Mouse (Mus musculus): ENCODE results near the gene Rab17. TPM values are rescaled to one million over a fixed set of nuclear protein-coding genes. Genes with fewer than 3 reads are reported as not detected.

The Rab17 gene
- polyA plus RNA-seq, 1 experiment from 2014 or later = 35.2 TPM

- Histone ChIP-seq H3K36me3 (no peaks in the 10 kb centered on the region), H3K4me2 (replicated peaks) (no peak overlapping the region), H3K9ac (no peak overlapping the region), H3K4me3 (replicated peaks) (no peak overlapping the region), H3K4me1 (replicated peaks) (no peaks in the 10 kb centered on the region), H3K27me3 (replicated peaks) (no peaks in the 10 kb centered on the region), H3K27ac (no peak overlapping the region), H3K9me3 (no peaks in the 10 kb centered on the region)
- 65% methylated on average over 11 of the region's 11 CpGs for WGBS
- ATAC-seq = no peak
Measured at GRCm38 (mm10) chr1:90953688-90954087, 15.8 kb downstream of the Rab17 start.

DNA sequence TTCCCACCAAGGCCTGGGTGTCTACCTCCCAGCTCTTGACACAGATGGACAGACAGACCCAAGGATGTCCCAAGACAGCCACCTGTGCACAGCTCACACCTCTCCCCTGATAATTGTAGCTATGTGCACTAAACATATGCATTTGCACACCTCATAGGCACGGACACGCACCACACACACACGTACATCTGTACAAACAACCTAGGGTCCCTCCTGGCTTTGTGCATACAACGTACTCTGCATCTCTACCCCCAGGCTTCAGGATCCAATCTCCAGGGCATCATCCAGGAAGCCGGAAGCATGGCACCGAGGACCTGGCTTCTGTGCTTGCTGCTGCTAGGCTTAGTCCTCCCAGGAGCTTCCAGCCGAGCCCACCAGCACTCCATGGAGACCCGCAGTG is 16.7 kb downstream of the Rab17 start, which contains the start of gene Prlh:
Gene Prlh (plus strand): TSS at position 301 of the 400 bp plus-strand sequence.
- no peak within 1 kb of the TSS for H3K4me3 ChIP-seq (replicated peaks)
- no peak within 1 kb of the TSS for H3K4me2 ChIP-seq (replicated peaks)
- ATAC-seq = no peak
- H3K4me1 ChIP-seq (replicated peaks) = no peaks in the 10 kb centered on the region
- no peak within 1 kb of the TSS for H3K9ac ChIP-seq
- no peaks in the 10 kb centered on the region for H3K27me3 ChIP-seq (replicated peaks)
- 83% methylated on average over 8 of the region's 8 CpGs for WGBS
- H3K27ac ChIP-seq = no peak within 1 kb of the TSS
- H3K36me3 ChIP-seq = no peaks in the 10 kb centered on the region
- no peaks in the 10 kb centered on the region for H3K9me3 ChIP-seq

- H3K9ac ChIP-seq = no peak overlapping the region
- H3K36me3 ChIP-seq = no peaks in the 10 kb centered on the region
- 82% methylated on average over 7 of the region's 7 CpGs for WGBS
- no peak overlapping the region for H3K4me2 ChIP-seq (replicated peaks)
- H3K4me1 ChIP-seq (replicated peaks) = no peaks in the 10 kb centered on the region
- no peak overlapping the region for H3K27ac ChIP-seq
- H3K4me3 ChIP-seq (replicated peaks) = no peak overlapping the region
- H3K27me3 ChIP-seq (replicated peaks) = no peaks in the 10 kb centered on the region
- no peaks in the 10 kb centered on the region for H3K9me3 ChIP-seq
- ATAC-seq = no peak
Measured at GRCm38 (mm10) chr1:90951670-90952069, 17.8 kb downstream of the Rab17 start.

- no peaks in the 10 kb centered on the region for H3K36me3 ChIP-seq
- H3K9me3 ChIP-seq = no peaks in the 10 kb centered on the region
- H3K9ac ChIP-seq = no peak overlapping the region
- no peak overlapping the region for H3K4me2 ChIP-seq (replicated peaks)
- no peak overlapping the region for H3K27ac ChIP-seq
- H3K27me3 ChIP-seq (replicated peaks) = no peaks in the 10 kb centered on the region
- no peak overlapping the region for H3K4me3 ChIP-seq (replicated peaks)
- WGBS = 52% methylated on average over 9 of the region's 9 CpGs
- no peaks in the 10 kb centered on the region for H3K4me1 ChIP-seq (replicated peaks)
- no peak for ATAC-seq
Measured at GRCm38 (mm10) chr1:90949309-90949708, 20.2 kb downstream of the Rab17 start.

GRCm38 (mm10) chr1:90947252-90947651 is 22.2 kb downstream of the Rab17 start:
- no peaks in the 10 kb centered on the region for H3K9me3 ChIP-seq
- H3K4me2 ChIP-seq (replicated peaks) = no peak overlapping the region
- no peaks in the 10 kb centered on the region for H3K27me3 ChIP-seq (replicated peaks)
- H3K4me3 ChIP-seq (replicated peaks) = no peak overlapping the region
- no peak overlapping the region for H3K27ac ChIP-seq
- H3K4me1 ChIP-seq (replicated peaks) = no peaks in the 10 kb centered on the region
- no peak overlapping the region for H3K9ac ChIP-seq
- ATAC-seq = no peak
- WGBS = 63% methylated on average over 2 of the region's 2 CpGs
- H3K36me3 ChIP-seq = no peaks in the 10 kb centered on the region

- Histone ChIP-seq H3K27ac (no peak overlapping the region), H3K4me3 (replicated peaks) (no peak overlapping the region), H3K9me3 (no peaks in the 10 kb centered on the region), H3K9ac (no peak overlapping the region), H3K4me1 (replicated peaks) (no peaks in the 10 kb centered on the region), H3K36me3 (no peaks in the 10 kb centered on the region), H3K4me2 (replicated peaks) (no peak overlapping the region), H3K27me3 (replicated peaks) (no peaks in the 10 kb centered on the region)
- no peak for ATAC-seq
- WGBS = 62% methylated on average over 10 of the region's 10 CpGs
Measured at GRCm38 (mm10) chr1:90945171-90945570, 24.3 kb downstream of the Rab17 start.

GRCm38 (mm10) chr1:90939980-90940379 is 29.5 kb downstream of the Rab17 start:
- no peaks in the 10 kb centered on the region for H3K36me3 ChIP-seq
- no peak overlapping the region for H3K27ac ChIP-seq
- H3K4me2 ChIP-seq (replicated peaks) = no peak overlapping the region
- no peaks in the 10 kb centered on the region for H3K9me3 ChIP-seq
- no peak overlapping the region for H3K4me3 ChIP-seq (replicated peaks)
- 73% methylated on average over 4 of the region's 4 CpGs for WGBS
- H3K27me3 ChIP-seq (replicated peaks) = no peaks in the 10 kb centered on the region
- no peak for ATAC-seq
- H3K9ac ChIP-seq = no peak overlapping the region
- no peaks in the 10 kb centered on the region for H3K4me1 ChIP-seq (replicated peaks)

DNA sequence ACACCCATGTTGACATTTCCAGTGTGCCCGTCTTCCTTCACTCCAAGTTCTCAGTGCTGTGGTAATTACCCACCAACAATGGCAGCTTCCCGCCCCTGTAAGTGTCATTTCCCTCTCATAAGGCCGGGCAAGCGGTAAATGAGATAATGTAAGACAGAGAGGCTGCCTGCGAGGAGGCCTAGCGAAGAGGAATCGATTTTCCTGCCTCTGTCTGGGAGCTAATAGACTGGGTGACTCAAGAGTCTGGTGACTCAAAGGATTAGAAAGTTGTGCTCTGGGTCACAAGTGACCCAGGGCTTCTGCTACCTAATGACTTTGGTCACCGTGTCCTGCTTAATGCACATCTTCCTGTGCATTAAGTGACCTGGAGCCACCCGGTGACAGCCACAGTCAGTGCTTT is 32.5 kb downstream of the Rab17 start:
- no peaks in the 10 kb centered on the region for H3K27me3 ChIP-seq (replicated peaks)
- no peak overlapping the region for H3K9ac ChIP-seq
- WGBS = 68% methylated on average over 9 of the region's 9 CpGs
- peak; percentile 81 for ATAC-seq
- no peak overlapping the region for H3K27ac ChIP-seq
- H3K9me3 ChIP-seq = no peaks in the 10 kb centered on the region
- H3K36me3 ChIP-seq = no peaks in the 10 kb centered on the region
- no peaks in the 10 kb centered on the region for H3K4me1 ChIP-seq (replicated peaks)
- no peak overlapping the region for H3K4me3 ChIP-seq (replicated peaks)
- H3K4me2 ChIP-seq (replicated peaks) = no peak overlapping the region

GRCm38 (mm10) chr1:90933001-90933400 is 36.5 kb downstream of the Rab17 start:
- no peak for ATAC-seq
- Histone ChIP-seq H3K4me3 (replicated peaks) (no peak overlapping the region), H3K27ac (no peak overlapping the region), H3K4me2 (replicated peaks) (no peak overlapping the region), H3K9me3 (no peaks in the 10 kb centered on the region), H3K27me3 (replicated peaks) (no peaks in the 10 kb centered on the region), H3K36me3 (no peaks in the 10 kb centered on the region), H3K4me1 (replicated peaks) (peaks cover 4% of the 10 kb centered on the region), H3K9ac (no peak overlapping the region)
- WGBS = 69% methylated on average over 5 of the region's 5 CpGs

GRCm38 (mm10) chr1:90928575-90928934 is 40.9 kb downstream of the Rab17 start:
- H3K27ac ChIP-seq = 0 out of 2 replicates have a peak overlapping the region, but pooled peaks have one; percentile 2

GRCm38 (mm10) chr1:90927929-90928574 is 41.4 kb downstream of the Rab17 start:
- Histone ChIP-seq H3K27ac (peak overlapping the region; percentile 2; the same call in 1 of the 2 replicates), H3K4me3 (replicated peaks) (peak overlapping the region; percentile 36), H3K9ac (peak overlapping the region; percentile 46), H3K36me3 (no peaks in the 10 kb centered on the region), H3K4me1 (replicated peaks) (peaks cover 12% of the 10 kb centered on the region), H3K4me2 (replicated peaks) (peak overlapping the region; percentile 87), H3K27me3 (replicated peaks) (no peaks in the 10 kb centered on the region), H3K9me3 (no peaks in the 10 kb centered on the region)
- 4% methylated on average over 23 of the region's 23 CpGs for WGBS
- ATAC-seq = peak; percentile 57

More at GRCm38 (mm10) chr1:90928575-90928934, 40.9 kb downstream of the Rab17 start:
- peaks cover 12% of the 10 kb centered on the region for H3K4me1 ChIP-seq (replicated peaks)
- H3K9me3 ChIP-seq = no peaks in the 10 kb centered on the region
- H3K4me2 ChIP-seq (replicated peaks) = peak overlapping the region; percentile 87
- peak overlapping the region; percentile 36; the same call in 1 of the 2 replicates for H3K4me3 ChIP-seq (replicated peaks)
- 4% methylated on average over 6 of the region's 6 CpGs for WGBS
- no peaks in the 10 kb centered on the region for H3K27me3 ChIP-seq (replicated peaks)
- ATAC-seq = peak; percentile 73
- no peaks in the 10 kb centered on the region for H3K36me3 ChIP-seq
- H3K9ac ChIP-seq = peak overlapping the region; percentile 46; the same call in 1 of the 2 replicates

DNA sequence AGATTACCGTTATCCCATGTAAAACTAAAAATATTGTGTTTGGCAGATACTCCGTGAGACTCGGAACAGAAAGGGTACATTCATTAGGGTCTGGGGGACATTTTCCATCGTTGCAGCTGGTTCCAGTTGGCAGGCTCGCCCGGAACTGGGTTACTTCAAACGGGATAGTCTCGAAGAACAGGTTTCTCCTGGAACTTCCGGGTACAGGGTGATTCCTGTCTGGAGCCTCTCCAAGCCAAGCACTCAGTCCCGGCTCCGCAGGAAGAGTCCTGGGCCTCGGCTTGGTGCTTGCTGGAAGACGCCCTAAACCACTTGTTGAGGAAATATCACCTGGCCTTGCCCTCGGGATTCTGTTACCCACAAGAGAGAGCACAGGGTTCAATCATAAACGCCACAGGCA is 42.2 kb downstream of the Rab17 start:
- H3K4me1 ChIP-seq (replicated peaks) = peaks cover 12% of the 10 kb centered on the region
- no peak overlapping the region; the same call in 1 of the 2 replicates for H3K4me3 ChIP-seq (replicated peaks)
- 0 out of 2 replicates have a peak overlapping the region, but pooled peaks have one; percentile 2 for H3K27ac ChIP-seq

GRCm38 (mm10) chr1:90926030-90926429 is 43.4 kb downstream of the Rab17 start:
- Histone ChIP-seq H3K27ac (no peak overlapping the region), H3K9me3 (no peaks in the 10 kb centered on the region), H3K4me1 (replicated peaks) (peaks cover 12% of the 10 kb centered on the region), H3K9ac (no peak overlapping the region), H3K4me2 (replicated peaks) (no peak overlapping the region), H3K27me3 (replicated peaks) (no peaks in the 10 kb centered on the region), H3K36me3 (no peaks in the 10 kb centered on the region), H3K4me3 (replicated peaks) (no peak overlapping the region)
- no peak for ATAC-seq
- 72% methylated on average over 4 of the region's 4 CpGs for WGBS

More for the DNA sequence above, 42.2 kb downstream of the Rab17 start:
- Histone ChIP-seq H3K36me3 (no peaks in the 10 kb centered on the region), H3K4me2 (replicated peaks) (peak overlapping the region; percentile 87), H3K9ac (no peak overlapping the region), H3K27me3 (replicated peaks) (no peaks in the 10 kb centered on the region), H3K9me3 (no peaks in the 10 kb centered on the region)
- WGBS = 33% methylated on average over 15 of the region's 15 CpGs
- ATAC-seq = peak; percentile 72

Data from intestine, embryonic 15.5 days (tissue).